Mouse (Mus musculus) thymus, postnatal 10 days (tissue): Measurements from ENCODE around the gene Mipol1.

Experiments
- DNase-seq, 2 experiments: peaks; one replicate each; pipeline ENCODE4 v3.0.0; 2021; ENCODE audit warnings: low spot score in 2 of 2

Mipol1 gene

DNA sequence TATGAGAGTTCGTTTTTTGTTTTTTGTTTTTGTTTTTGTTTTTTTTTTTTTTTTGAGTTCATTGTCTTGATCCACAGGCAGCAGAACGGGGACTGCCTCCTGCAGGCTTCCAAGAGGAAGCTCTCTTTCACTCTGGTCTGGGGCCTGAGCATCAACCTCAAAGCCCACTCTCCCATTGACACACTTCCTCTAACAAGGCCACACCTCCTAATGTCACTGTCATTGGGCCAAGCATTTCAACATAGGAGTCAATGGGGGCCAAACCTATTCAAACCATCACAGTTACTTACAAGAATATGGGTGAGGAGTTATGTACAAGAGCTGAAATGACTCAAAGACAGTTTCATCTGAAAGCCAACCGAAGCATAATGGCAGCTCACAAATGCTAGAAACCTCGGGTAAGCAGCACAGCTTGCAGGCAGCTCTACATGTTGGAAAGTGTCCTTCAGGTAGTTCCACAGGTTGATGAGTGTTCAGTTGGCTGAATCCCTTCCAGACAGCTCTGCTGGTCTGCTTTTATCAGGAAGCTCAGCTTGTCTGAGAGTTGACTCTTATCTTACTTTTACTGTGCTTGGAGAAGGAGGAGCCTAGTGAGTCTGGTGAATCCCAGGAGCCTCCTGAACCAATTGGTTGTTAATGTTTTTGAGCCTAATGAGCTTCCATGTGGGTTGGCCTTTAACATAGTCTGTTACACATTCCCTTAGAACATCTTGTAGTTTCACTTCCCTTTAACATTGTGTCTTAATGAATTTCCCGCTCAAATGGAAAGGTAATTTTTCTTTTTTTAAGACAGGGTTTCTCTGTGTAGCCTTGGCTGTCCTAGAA is 13.7 kb downstream of the Mipol1 start:
- DNase-seq = no peak

DNA sequence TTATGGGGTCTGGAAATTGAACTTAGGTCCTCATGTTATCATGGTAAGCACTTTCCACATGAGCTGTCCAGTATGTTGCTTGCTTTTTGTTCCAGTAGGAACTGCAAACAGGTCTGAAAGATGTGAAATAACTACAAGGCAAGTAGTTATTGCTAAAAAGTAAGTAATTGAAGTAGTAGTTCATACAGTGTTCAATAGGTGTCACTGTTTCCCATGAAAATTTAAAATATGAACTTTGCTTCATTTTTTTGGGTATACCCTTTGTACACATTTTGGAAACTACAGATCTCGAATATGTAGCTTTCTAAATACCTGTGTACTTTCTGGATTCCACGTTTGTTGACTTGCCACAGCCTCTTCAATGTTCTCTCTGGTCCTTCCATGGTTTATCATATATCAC is 28.3 kb downstream of the Mipol1 start:
- no peak for DNase-seq

DNA sequence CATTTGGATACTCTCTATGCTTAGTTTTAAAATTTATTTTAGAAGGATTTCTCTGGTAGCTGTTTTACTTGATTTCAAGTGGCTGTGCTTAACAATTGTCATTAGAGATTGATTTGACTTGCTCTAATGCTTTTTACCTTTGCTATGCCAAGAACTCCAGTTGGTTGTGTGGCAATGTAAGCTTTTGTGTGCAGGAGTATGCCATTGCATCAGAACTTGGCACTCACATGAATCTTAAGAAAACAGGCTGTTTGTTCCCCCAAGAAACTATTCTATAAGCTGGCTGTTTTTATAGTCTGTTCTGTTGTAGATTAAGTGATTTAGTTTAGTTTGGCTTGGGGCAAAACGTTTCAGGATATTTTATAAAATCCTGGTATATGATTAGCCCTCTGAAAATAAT is 45.2 kb downstream of the Mipol1 start:
- no peak for DNase-seq

DNA sequence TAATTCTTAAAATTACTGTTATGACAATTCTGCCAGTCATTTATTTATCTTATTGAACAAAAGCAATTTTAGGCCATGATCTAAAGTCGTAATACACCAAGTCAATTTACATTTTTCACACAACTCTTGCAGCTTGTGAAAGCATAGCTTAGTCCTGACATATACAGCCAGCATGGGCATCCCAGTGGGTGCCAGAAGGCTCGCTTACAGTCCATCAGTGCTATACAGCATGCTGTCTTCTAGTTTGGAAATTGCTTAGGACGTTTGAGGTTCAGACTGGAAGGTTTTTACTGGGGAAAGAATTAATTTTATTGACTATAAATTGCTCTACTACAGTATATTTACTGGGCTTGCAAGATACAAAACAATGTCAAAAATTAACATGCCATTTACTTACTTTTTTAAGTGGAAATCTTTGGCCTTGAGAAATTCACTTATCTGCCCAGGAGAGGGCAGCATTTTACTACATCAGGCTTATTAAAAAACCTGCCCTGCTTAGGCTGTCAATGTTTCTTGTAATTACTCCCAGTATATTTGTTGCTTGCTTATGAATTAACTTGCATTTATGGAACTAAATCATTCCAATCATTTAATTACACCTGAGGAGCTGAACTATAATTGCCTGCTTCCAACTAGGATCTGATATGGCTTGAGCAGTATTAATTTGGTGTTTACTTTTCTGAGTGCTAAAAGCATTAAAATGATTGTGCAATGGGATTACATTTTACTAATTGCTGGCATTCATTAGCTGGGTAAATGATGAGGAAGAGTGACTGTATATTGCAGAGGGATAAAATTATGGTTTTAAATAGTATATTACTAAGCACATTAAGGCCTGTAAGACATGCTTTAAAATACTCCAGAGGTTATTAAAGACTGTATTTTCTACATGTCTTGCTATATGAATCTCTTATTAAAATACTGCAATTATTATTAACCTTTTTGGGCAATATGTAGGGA is 51.2 kb downstream of the Mipol1 start:
- DNase-seq = no peak

DNA sequence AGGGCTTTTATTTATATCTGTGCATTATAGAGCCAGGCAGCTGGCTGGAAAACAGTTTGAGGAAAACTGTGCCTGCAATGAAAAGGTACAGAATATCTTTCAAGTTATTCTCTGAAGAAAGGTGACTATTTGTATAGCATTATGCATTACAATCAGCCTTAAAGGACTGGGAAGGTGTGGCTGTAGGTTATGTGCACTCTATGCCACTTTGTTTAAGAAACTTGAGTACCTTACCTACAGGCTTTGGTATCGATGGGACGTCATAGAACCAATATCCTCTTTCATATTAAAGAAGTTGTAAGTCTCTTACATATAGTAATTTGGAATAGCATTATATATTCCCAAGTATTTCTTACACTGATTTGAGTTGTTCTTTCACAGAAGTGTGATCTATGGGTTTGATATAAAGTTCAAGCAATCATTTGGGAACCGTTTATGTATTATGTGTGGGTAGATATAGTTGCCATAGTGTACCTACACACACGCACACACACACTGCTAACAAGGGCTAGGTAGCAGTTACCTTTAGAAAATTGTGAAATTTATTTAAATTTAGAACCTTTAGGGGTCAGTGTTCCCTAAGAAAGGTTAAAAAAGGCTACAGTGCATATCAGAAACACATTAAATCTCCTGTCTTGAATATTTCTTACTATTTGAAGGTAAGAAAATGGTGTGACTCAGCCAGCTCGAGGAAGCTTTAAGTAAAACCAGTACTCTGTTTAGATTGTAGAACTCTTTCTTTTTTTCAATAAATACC is 55.3 kb downstream of the Mipol1 start:
- DNase-seq = no peak

DNA sequence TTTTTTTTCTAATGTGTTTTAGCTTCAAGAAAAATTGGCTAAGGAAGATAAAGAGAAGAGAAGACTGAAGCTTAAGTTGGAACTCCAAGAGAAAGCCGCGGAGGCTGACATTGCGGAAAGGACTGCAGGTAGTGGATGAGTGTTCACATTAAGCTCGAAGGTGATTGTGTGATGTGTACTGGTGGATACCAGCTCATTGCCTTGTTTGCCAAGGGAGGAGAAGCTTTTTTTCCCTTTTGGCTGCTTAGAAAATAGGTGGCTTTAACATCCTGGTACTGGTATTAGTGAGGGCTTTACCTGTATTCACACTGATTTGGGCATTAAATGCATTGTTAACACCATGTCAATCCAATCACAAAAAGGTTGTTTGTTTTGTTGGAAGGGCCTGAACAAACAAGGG is 77.1 kb downstream of the Mipol1 start:
- DNase-seq = no peak

DNA sequence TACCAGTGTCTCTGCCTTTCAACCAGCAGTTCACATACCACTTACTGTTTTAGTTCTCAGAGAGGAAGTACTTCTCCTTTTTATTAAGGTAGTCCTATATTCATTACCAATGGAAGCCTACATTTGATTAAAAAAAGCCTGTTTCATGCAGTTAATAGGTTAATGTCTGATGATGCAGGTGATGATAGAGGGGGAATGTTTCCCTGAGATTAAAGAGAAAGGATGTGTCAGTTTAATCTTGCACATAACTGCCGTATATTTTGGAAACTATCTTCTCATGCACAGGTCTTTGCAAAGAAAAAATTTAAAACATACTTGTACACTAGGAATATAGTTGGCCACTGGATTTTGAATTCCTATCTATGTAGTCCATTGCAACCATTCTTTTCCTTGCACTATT is 77.5 kb downstream of the Mipol1 start:
- no peak for DNase-seq

DNA sequence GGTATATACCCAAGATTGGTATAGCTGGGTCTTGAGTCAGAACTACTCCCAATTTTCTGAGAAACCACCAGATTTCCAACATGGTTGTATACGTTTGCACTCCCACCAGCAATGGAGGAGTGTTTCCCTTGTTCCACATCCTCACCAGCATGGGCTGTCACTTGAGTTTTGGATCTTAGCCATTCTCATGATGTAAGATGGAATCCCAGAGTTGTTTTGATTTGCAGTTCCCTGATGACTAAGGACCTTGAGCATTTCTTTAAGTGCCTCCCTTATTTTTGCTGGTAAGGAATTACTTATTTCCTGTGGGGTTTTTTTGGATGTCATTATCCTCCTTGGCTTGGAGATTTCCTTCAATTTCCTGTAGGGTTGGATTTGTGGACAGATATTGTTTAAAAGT is 108.8 kb downstream of the Mipol1 start:
- DNase-seq = no peak

DNA sequence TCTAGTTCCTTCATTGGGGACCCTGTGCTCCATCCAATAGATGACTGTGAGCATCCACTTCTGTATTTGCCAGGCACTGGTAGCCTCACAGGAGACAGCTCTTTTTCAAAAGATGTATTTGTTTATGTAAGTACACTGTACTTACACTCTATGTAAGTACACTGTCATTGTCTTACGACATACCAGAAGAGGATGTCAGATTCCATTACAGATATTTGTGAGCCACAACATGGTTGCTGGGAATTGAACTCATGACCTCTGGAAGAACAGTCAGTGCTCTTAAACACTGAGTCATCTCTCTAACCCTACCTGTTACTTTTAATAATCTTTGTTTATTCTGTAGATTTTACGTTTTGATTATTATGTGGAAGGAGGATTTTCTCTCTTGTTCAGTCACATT is 109.9 kb downstream of the Mipol1 start:
- no peak for DNase-seq

DNA sequence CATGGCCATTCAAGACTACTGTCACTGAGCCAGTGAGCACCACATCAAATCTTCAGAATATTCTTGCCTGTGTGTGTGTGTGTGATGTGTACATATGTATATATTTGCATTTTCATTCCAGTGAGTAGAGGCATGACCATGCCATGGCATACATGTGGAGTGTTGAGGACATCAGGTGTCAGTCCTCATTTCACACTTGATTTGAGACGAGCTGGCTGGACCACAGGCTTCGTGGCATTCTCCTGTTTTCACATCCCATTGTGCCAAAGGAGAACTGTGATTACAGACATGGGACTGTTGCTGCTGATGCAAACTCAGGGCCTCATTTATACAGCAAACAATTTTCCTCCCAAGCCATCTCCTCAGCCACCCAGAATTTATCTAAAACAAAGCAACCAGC is 132.5 kb downstream of the Mipol1 start:
- no peak for DNase-seq

DNA sequence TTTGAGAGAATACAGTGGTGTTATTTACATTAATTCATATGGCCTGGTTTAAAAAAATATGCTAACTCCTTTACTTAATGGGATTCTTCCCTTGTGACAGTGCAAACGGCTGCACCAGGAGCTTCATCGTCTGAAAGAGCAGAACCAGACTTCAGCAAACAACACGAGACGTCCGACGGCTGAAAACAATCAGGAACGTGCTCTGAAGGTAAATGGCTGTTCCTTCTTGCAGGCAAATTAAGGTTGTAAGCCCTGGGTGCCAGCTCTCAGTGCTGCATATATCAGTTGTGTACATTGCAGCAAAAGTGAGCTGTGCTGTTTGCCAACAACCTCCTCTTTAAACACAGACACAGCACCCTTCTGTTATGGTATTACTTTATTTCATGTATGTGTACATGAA is 133.8 kb downstream of the Mipol1 start:
- DNase-seq = no peak

DNA sequence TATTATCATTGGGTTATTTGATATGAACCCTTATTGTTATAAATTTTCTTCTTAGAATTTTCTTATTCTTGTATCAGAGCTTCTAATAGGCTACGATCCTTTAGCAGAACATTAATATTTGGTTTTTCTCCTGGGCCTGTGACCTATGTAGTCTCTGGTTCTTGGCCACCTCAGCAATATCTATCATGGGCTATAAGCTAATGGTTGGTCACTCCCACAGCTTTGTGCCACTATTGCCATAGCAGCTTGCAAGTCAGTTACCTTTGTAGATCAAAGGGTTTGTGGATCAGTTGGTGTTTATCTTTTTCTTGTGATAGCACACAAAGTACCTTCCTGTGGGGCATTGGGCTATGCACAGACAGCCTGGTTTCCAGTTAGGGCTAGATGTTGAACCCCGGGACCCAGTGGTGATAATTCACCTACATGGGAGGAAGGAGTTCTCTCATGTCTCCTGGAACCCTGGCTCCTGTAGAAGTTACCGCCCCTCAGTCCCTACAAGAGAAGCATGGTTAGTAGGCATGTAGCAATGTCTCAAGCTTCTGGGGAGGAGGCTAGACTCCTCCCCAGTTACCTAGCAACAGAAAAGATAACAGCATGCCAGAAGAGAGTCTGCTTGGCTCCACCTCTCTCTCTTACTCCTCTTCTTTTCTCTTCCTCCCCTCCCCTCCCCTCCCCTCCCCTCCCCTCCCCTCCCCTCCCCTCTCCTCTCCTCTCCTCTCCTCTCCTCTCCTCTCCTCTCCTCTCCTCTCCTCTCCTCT is 141.7 kb downstream of the Mipol1 start:
- DNase-seq = no peak

DNA sequence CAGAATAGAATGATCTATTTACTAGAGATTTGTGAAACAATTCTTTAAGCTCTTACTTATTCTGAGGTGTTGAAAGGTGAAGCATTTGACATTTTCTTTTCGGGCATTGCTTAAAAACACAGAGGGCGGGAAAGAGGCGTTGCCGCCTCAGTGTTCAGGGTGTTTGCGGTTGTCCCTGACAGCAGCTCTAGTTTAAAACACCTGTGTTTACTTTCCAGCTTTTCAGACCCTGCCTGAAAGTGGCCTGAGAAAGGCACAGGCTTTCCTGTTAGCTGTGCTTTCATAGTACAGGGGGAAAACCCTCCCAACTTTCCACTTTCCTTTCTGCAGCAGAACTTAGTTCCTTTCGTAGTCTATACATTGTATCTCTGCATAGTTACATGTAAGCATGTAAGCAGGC is 152.6 kb downstream of the Mipol1 start:
- no peak for DNase-seq

DNA sequence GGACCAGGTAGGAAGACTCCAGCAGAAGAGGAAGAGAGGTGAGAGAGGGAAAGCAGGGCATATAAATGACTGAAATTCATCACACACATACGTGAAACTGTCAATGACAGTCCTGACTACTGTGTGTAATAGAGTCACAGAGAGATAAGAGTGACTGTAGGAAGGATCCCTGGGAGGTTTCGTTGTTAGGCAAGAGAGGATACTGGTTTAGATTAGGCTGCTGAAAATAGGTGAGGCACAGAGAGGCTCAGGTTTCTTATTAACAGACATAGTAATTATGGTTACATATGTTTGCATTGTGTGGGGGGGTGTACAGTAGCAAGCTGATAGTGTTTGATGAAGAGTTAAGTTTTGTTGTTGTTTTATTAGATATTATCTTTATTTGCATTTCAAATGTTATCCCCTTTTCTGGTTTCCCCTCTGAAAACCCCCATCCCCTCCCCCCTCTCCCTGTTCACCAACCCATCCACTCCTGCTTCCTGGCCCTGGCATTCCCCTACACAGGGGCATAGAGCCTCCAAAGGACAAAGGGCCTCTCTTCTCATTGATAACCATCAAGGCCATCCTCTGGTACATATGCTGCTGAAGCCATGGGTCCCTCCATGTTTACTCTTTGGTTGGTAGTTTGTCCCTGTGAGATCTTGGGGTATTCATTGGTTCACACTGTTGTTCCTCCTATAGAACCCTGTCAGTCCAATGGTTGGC is 157.5 kb downstream of the Mipol1 start:
- no peak for DNase-seq

DNA sequence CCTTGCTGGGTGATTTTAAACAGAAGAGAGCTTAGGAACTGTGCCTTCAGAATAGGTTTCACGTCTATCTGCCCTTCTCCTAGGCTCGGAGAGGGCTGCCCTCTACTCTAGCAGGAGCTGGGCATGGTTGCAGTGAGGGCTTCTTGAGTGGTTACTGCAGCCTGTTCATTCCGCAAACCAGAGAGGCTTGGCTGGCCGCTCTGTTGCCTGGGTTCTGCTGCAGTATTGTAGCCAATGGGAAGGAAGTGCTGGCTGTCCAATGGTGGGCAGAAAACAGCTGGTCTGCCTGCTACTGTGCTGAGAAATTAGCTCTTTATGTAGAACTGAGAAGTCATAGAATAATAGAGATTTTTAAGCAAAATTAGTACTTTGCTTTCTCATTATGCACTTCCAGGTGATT is 169.3 kb downstream of the Mipol1 start:
- DNase-seq = no peak

DNA sequence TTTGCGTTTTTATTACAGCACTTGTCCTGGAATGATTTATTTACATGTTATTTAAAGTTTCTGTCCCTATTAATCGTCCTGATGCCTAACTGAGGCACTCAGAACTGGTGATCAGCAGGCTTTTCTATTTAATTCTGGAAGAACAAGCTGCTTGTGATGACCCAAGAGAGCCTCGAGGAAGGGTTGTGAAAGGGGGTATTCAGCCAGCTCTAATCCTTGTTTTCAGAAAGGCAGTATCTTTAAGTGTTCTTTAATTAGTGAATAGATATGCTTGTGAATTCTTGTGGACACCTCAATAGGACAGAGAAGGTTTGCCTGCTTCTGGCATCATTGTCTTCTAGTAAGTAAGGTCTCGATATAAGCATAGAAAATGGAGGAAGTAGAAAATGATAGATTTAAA is 170.0 kb downstream of the Mipol1 start:
- no peak for DNase-seq

DNA sequence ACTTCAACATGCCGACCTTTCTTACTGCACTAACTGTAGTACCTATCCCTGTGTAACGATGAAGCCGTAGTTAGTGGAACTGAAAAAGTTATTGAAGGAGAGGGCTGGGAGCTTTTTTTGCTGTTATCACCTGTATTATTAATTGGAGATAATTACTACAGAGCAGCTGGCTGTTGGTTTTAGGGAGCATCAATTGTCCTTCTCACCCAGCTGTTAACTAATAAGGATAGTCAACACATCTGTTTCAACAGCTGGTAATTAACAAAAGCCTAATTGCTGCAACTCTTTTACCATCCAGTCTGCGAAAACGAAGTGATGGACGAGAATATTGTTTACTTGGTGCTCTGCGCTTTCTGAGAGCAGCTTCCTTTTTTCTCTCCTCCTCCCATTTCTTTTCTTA is 170.9 kb downstream of the Mipol1 start:
- no peak for DNase-seq

DNA sequence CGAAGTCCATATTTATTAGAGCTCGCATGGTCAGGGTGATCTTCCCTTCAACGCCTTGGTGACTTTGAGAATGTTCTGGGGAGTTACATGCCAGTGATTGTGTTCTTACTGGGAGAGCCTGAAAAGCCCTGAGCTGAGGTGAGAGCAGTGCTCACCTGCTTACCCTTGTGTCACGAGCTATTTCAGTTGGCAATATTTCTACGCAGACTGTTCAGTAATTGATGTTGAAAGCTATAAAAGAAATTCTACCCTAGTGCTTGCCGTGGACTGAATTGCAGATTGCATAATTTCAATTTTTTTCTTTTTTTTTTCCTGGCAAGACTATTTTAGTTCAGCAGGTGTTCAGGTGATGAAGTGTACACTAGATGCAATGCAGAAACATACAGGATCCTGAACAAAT is 172.1 kb downstream of the Mipol1 start:
- no peak for DNase-seq

DNA sequence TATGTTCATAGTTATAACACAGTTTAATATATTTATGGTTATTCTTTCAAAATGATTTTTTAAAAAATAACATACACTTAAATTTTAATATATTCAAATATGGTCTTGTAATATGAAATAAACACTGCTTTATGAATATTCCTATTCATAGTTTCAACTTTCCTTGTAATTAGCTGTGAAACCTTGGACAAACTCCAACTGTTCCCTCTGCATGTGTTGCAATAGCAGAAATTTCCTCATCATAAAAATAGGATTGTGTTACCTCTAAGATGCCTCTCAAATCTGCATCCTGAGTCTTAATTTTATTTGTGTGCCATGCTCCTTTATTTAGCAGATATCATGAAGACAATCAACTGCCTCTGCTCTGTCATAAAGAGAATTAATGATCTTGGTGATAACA is 179.7 kb downstream of the Mipol1 start:
- DNase-seq = no peak

DNA sequence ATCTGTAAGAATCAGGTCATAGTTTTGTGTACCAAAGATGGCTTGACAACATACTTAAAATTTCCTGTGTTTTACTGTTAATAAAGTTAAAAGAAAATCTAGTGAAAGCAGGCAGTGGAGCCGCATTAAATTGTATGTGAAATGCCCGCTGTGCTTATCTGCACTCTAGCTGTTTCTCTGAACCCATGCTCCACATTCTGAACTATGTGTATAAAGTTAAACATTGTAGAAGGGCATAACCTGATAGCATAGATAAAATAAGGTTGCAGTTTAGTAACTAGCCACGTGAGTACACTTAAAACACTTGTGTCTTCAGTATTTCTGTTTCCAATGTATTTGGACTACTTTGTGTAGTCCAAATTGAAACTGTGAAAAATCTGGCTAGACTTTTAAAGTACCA is 183.6 kb downstream of the Mipol1 start:
- no peak for DNase-seq

DNA sequence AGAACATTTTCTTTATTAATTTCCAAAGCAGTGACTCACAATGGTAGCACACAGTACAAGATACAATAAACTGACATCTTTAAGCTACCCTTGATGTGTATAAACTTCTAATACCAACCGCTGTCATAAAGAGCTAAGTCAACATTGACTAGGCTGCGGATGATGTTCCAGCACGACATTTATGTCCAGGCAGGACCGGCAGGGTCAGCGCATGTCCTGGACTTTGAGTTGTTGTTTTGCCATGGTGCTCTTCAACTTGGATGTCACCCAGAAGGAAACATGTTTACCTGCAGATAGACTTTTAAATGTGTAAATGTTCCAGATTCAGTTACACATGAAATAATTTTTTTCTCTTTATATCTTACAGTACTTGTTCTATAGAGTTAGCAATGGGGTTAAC is 194.7 kb downstream of the Mipol1 start:
- no peak for DNase-seq
